Mouse (Mus musculus) E14TG2a.4 (cell line): ENCODE results near the gene AI837181.

Experiments
- CTCF ChIP-seq: conservative IDR thresholded peaks from 2 replicates; pipeline ENCODE4 v1.5.1; 2014; ENCODE audit warnings: low read length
- POU5F1 ChIP-seq: IDR thresholded peaks from 2 replicates; pipeline ENCODE4 v1.6.1; 2014; ENCODE audit warnings: low read length, borderline replicate concordance

GRCm38 (mm10) chr19:5414534-5414957 is 10.4 kb upstream of the AI837181 start:
- no peak for TF ChIP-seq CTCF
- no peak for TF ChIP-seq POU5F1
